32 mouse cellular contexts compared by ENCODE assay signal in genomic region chr16:20416262-20416661, GRCm38 (mm10).
"Had no signal": no experiment of that assay in that cellular context is flagged by ENCODE, and none has a peak within 500 bp of the region (broad histone marks: within the 10 kb centered on the region; RNA-seq: fewer than 3 reads in every experiment).

No protein-coding gene starts in this region.

- H3K4me3 ChIP-seq: limb, embryonic 10.5 days; limb, embryonic 12.5 days; limb, embryonic 13.5 days; limb, embryonic 15.5 days; liver, embryonic 12.5 days; liver, embryonic 13.5 days; liver, embryonic 15.5 days; lung, embryonic 15.5 days; megakaryocyte, embryonic 14.5 days; midbrain, embryonic 10.5 days; midbrain, embryonic 12.5 days; midbrain, embryonic 13.5 days; midbrain, embryonic 15.5 days; myocyte; neural tube, embryonic 12.5 days had no signal

- H3K4me2 ChIP-seq: limb, embryonic 12.5 days; limb, embryonic 13.5 days; limb, embryonic 15.5 days; liver, embryonic 11.5 days; liver, embryonic 12.5 days; liver, embryonic 13.5 days; liver, embryonic 15.5 days; lung, embryonic 14.5 days; lung, embryonic 15.5 days; midbrain, embryonic 11.5 days; midbrain, embryonic 12.5 days; midbrain, embryonic 13.5 days; midbrain, embryonic 15.5 days; neural tube, embryonic 12.5 days had no signal

- DNase-seq: left cerebral cortex, postnatal 4 days; liver; liver, embryonic 13.5 days; liver, postnatal 0 days; lung, adult 18-20 months; lung, adult 2 months; lung, embryonic 14.5 days; lung, postnatal 10 days; lung, postnatal 14 days; lung, postnatal 36 days; lung, postnatal 4 days; midbrain, embryonic 14.5 days had no signal

- H3K4me1 ChIP-seq: limb, embryonic 10.5 days; limb, embryonic 12.5 days; limb, embryonic 13.5 days; limb, embryonic 15.5 days; lung, embryonic 15.5 days; midbrain, embryonic 10.5 days; midbrain, embryonic 12.5 days; midbrain, embryonic 13.5 days; midbrain, embryonic 15.5 days; neural tube, embryonic 12.5 days had no signal

- H3K9ac ChIP-seq: limb, embryonic 12.5 days; limb, embryonic 13.5 days; limb, embryonic 15.5 days; liver, embryonic 12.5 days; liver, embryonic 13.5 days; liver, embryonic 14.5 days; liver, embryonic 15.5 days; liver, postnatal 0 days; lung, embryonic 14.5 days; lung, embryonic 15.5 days; midbrain, embryonic 12.5 days; midbrain, embryonic 13.5 days; midbrain, embryonic 15.5 days; neural tube, embryonic 12.5 days had no signal

- H3K9me3 ChIP-seq: limb, embryonic 10.5 days; limb, embryonic 12.5 days; limb, embryonic 13.5 days; limb, embryonic 15.5 days; liver, embryonic 12.5 days; liver, embryonic 13.5 days; liver, embryonic 15.5 days; lung, embryonic 15.5 days; megakaryocyte, embryonic 14.5 days; midbrain, embryonic 10.5 days; midbrain, embryonic 12.5 days; midbrain, embryonic 13.5 days; midbrain, embryonic 15.5 days; neural tube, embryonic 12.5 days had no signal

- ATAC-seq: liver, embryonic 12.5 days; liver, postnatal 0 days; lung, postnatal 0 days; midbrain, embryonic 13.5 days; midbrain, embryonic 15.5 days; midbrain, embryonic 16.5 days had no signal

- H3K27ac ChIP-seq: limb, embryonic 10.5 days; limb, embryonic 12.5 days; limb, embryonic 13.5 days; limb, embryonic 15.5 days; liver, embryonic 12.5 days; liver, embryonic 13.5 days; liver, embryonic 14.5 days; liver, embryonic 15.5 days; lung, embryonic 15.5 days; macrophage; midbrain, embryonic 10.5 days; midbrain, embryonic 12.5 days; midbrain, embryonic 13.5 days; midbrain, embryonic 15.5 days; neural tube, embryonic 12.5 days had no signal

- H3K27me3 ChIP-seq: limb, embryonic 12.5 days; limb, embryonic 13.5 days; limb, embryonic 15.5 days; liver, embryonic 12.5 days; liver, embryonic 13.5 days; liver, embryonic 15.5 days; lung, embryonic 15.5 days; megakaryocyte, embryonic 14.5 days; midbrain, embryonic 12.5 days; midbrain, embryonic 13.5 days; midbrain, embryonic 15.5 days; neural tube, embryonic 12.5 days had no signal
